Mouse (Mus musculus): Measurements from ENCODE around the gene B4galt4. TPM values are rescaled to one million over a fixed set of nuclear protein-coding genes. Genes with fewer than 3 reads are reported as not detected.

The B4galt4 gene
- total and polyA plus RNA-seq, 3 experiments = not detected

DNA sequence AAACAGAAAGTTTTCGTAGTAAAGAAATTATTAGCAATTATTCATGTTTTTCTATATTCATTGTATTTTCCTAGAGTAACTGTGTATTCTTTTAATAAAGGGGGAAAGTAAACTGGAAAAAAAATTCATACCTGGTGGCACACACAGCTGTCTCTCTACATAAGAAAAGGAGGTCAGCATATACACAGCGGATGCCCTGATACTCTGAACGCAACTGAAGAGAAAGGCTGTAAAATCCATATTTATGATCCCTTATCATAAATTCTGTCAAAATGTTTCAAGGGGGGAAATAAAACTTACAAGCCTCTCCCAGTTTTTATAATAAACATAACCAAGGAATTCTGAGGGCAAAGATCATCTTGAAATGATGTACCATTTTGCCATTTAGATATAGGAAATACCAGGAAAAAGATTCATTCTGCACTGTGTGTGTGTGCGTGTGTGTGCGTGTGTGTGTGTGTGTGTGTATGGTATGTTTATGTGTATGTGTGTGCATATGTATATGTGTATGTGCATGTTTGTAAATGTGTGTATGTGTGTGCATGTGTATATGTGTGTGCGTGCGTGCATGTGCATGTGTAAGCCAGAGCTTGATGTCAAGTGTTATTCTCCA is 39.0 kb downstream of the B4galt4 start:
- no peaks in the 10 kb centered on the region for H3K36me3 ChIP-seq (ENCODE audit: control insufficient read depth in 1 of 2, insufficient read depth in 2 of 2, low read length in 2 of 2)
- no peaks in the 10 kb centered on the region for H3K4me1 ChIP-seq (ENCODE audit: control insufficient read depth in 1 of 2, insufficient read depth in 2 of 2, low read length in 2 of 2)
- TF ChIP-seq ZMIZ1 (IDR thresholded peaks at IDR 0.05; ENCODE audit: low read depth, low read length) (no peak), MEF2A (IDR thresholded peaks at IDR 0.05; ENCODE audit: extremely low read depth, insufficient replicate concordance, low read depth, low read length, poor library complexity, severe bottlenecking) (no peak), RCOR1 (IDR thresholded peaks at IDR 0.05; ENCODE audit: low read depth, low read length) (no peak), USF1 (IDR thresholded peaks at IDR 0.05; ENCODE audit: low read depth, low read length) (no peak), E2F4 (IDR thresholded peaks at IDR 0.05; ENCODE audit: borderline replicate concordance, low read depth, low read length) (no peak), CHD1 (IDR thresholded peaks at IDR 0.05; ENCODE audit: low read depth, low read length) (no peak), MXI1 (IDR thresholded peaks at IDR 0.05; ENCODE audit: low read depth, low read length) (no peak)
- no peaks in the 10 kb centered on the region for H3K27me3 ChIP-seq (ENCODE audit: control insufficient read depth in 1 of 2, insufficient read depth in 2 of 2, low read length in 2 of 2)
- DNase-seq (ENCODE audit: low read depth, low spot score) = no peak
- H3K9ac ChIP-seq (ENCODE audit: control insufficient read depth, low read depth, low read length, poor library complexity, severe bottlenecking) = no peak overlapping the region
- H3K9me3 ChIP-seq (replicated peaks; ENCODE audit: insufficient read depth, low read length) = no peaks in the 10 kb centered on the region
- no peaks in the 10 kb centered on the region for H3K79me2 ChIP-seq (ENCODE audit: control insufficient read depth, insufficient read depth, low read length, poor library complexity)
- no peak overlapping the region for H3K4me3 ChIP-seq (ENCODE audit: control insufficient read depth in 1 of 2, insufficient read depth in 1 of 2, low read depth in 2 of 2, low read length in 2 of 2)
- H3K27ac ChIP-seq (ENCODE audit: control insufficient read depth, low read depth, low read length) = no peak overlapping the region

DNA sequence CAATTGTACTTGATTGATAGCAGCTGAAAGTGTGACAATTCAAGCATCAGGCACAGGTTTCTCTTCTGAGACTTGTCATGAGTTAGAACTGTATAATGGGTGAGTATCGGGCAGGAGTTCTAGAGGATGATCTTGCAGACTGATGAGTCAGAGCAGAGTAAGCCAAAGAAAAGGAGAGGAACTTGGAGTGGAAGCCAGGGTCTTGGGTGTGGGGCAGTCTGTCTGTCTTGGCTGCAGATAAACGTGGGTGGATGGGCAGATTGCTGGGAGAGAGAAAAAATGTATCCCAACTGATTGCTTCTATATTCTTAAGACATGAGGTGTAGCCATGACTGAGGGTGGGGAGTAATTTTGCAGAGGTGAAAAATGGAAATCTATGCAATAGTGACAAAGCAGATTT is 39.9 kb downstream of the B4galt4 start:
- H3K4me3 ChIP-seq (ENCODE audit: control insufficient read depth in 1 of 2, insufficient read depth in 1 of 2, low read depth in 2 of 2, low read length in 2 of 2) = no peak overlapping the region
- no peaks in the 10 kb centered on the region for H3K4me1 ChIP-seq (ENCODE audit: control insufficient read depth in 1 of 2, insufficient read depth in 2 of 2, low read length in 2 of 2)
- H3K79me2 ChIP-seq (ENCODE audit: control insufficient read depth, insufficient read depth, low read length, poor library complexity) = no peaks in the 10 kb centered on the region
- H3K27ac ChIP-seq (ENCODE audit: control insufficient read depth, low read depth, low read length) = no peak overlapping the region
- no peak overlapping the region for H3K9ac ChIP-seq (ENCODE audit: control insufficient read depth, low read depth, low read length, poor library complexity, severe bottlenecking)
- TF ChIP-seq UBTF (IDR thresholded peaks at IDR 0.05; ENCODE audit: borderline replicate concordance, insufficient read depth, low read depth, low read length) (no peak), TAL1 (IDR thresholded peaks at IDR 0.05; ENCODE audit: low read length) (no peak), POLR2AphosphoS2 (IDR thresholded peaks at IDR 0.05; ENCODE audit: low read length) (no peak), TBP (IDR thresholded peaks at IDR 0.05; ENCODE audit: low read depth, low read length) (no peak), ETS1 (IDR thresholded peaks at IDR 0.05; ENCODE audit: low read depth, low read length) (no peak)
- H3K36me3 ChIP-seq (ENCODE audit: control insufficient read depth in 1 of 2, insufficient read depth in 2 of 2, low read length in 2 of 2) = no peaks in the 10 kb centered on the region
- no peaks in the 10 kb centered on the region for H3K27me3 ChIP-seq (ENCODE audit: control insufficient read depth in 1 of 2, insufficient read depth in 2 of 2, low read length in 2 of 2)
- DNase-seq (ENCODE audit: low read depth, low spot score) = no peak
- H3K9me3 ChIP-seq (replicated peaks; ENCODE audit: insufficient read depth, low read length) = no peaks in the 10 kb centered on the region

- no peaks in the 10 kb centered on the region for H3K9me3 ChIP-seq (replicated peaks; ENCODE audit: insufficient read depth, low read length)
- TF ChIP-seq TCF12 (IDR thresholded peaks at IDR 0.05; ENCODE audit: low read depth, low read length) = no peak
- H3K27me3 ChIP-seq (ENCODE audit: control insufficient read depth in 1 of 2, insufficient read depth in 2 of 2, low read length in 2 of 2) = no peaks in the 10 kb centered on the region
- no peaks in the 10 kb centered on the region for H3K36me3 ChIP-seq (ENCODE audit: control insufficient read depth in 1 of 2, insufficient read depth in 2 of 2, low read length in 2 of 2)
- no peaks in the 10 kb centered on the region for H3K79me2 ChIP-seq (ENCODE audit: control insufficient read depth, insufficient read depth, low read length, poor library complexity)
- H3K27ac ChIP-seq (ENCODE audit: control insufficient read depth, low read depth, low read length) = no peak overlapping the region
- no peak for DNase-seq (ENCODE audit: low read depth, low spot score)
- no peaks in the 10 kb centered on the region for H3K4me1 ChIP-seq (ENCODE audit: control insufficient read depth in 1 of 2, insufficient read depth in 2 of 2, low read length in 2 of 2)
- H3K9ac ChIP-seq (ENCODE audit: control insufficient read depth, low read depth, low read length, poor library complexity, severe bottlenecking) = no peak overlapping the region
- H3K4me3 ChIP-seq (ENCODE audit: control insufficient read depth in 1 of 2, insufficient read depth in 1 of 2, low read depth in 2 of 2, low read length in 2 of 2) = no peak overlapping the region
Observed at GRCm38 (mm10) chr16:38782524-38783067, 40.5 kb downstream of the B4galt4 start.
